Mouse (Mus musculus) bone marrow macrophage, adult 2 months (primary cell): ENCODE measurements around the gene Klhl13.

Experiments
- CTCF ChIP-seq: IDR thresholded peaks from 2 replicates; pipeline ENCODE4 v1.5.1; 2012; ENCODE audit warnings: low read depth, mild to moderate bottlenecking, low read length, moderate library complexity
- POLR2A ChIP-seq: IDR thresholded peaks from 2 replicates; pipeline ENCODE4 v1.6.1; 2012; ENCODE audit warnings: mild to moderate bottlenecking, low read depth, low read length, borderline replicate concordance

DNA sequence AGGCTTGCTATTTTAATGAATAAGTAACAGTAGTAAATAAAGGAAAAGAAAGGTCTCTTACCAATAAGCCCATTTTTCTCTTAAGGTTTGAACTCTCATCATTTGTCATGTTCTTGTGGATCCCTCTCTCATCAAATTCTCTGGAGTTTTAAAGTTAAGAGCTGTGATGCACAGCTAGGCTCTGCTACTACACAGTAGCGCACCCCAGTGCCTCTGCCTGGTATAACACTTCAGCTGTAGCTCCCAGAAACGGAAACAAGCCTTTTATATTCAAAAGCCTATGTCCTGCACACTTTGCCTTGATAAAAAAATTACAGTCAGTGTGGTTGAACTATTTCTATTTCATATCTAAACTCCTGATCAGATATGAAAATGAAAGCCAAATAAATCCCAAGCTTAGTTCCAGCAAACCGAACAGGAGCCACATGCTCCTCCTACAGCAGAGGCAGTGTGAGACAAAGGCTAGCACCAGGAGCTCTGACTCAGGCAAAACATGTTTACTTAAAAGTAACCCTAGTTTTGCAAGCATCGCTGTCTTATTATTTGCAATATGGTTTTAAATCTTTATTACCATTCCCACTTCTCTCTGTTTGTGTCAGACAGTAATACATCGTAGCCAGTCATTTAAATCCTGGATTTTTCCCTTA, 68.8 kb downstream of the Klhl13 start:
- no peak for TF ChIP-seq CTCF
- TF ChIP-seq POLR2A, result no peak
